Mouse (Mus musculus) kidney, adult 2 months (tissue): ENCODE data around the gene Nsfl1c. TPM values are rescaled to one million over a fixed set of nuclear protein-coding genes. Genes with fewer than 3 reads are reported as not detected.

Experiments
- DNase-seq: peaks from one replicate; pipeline ENCODE4 v3.0.0; 2021
- H3K27ac ChIP-seq: fragments of 200-500 bp; 2 replicates; pipeline ENCODE4 v1.5.1; 2012; ENCODE audit warnings: low read depth, low read length, control low read depth, inconsistent platforms; ENCODE audit not compliant: insufficient read depth
- H3K27me3 ChIP-seq: fragments of 200-500 bp; replicated peaks from 2 replicates; pipeline ENCODE4 v1.6.1; 2012; ENCODE audit warnings: mild to moderate bottlenecking, moderate library complexity, low read length, inconsistent platforms; ENCODE audit not compliant: control insufficient read depth, insufficient read depth
- H3K36me3 ChIP-seq: fragments of 200-500 bp; 2 replicates; pipeline ENCODE4 v1.6.1; 2012; ENCODE audit warnings: mild to moderate bottlenecking, moderate library complexity, low read length, inconsistent platforms; ENCODE audit not compliant: control insufficient read depth, insufficient read depth
- H3K4me1 ChIP-seq: fragments of 200-500 bp; 2 replicates; pipeline ENCODE4 v1.6.1; 2011; ENCODE audit warnings: low read length; ENCODE audit not compliant: control insufficient read depth, insufficient read depth
- H3K4me3 ChIP-seq: fragments of 200-500 bp; 2 replicates; pipeline ENCODE4 v1.5.1; 2011; ENCODE audit warnings: mild to moderate bottlenecking, low read depth, low read length, control low read depth; ENCODE audit not compliant: insufficient read depth
- CTCF ChIP-seq: fragments of 200-500 bp; conservative IDR thresholded peaks from 2 replicates; pipeline ENCODE4 v1.5.1; 2011; ENCODE audit warnings: low read depth, mild to moderate bottlenecking, control low read depth, low read length, moderate library complexity, mixed read lengths; ENCODE audit not compliant: insufficient read depth, insufficient read length
- POLR2A ChIP-seq: fragments of 200-500 bp; IDR thresholded peaks from one replicate; pipeline ENCODE4 v1.6.1; 2011; ENCODE audit warnings: low read depth, low read length, control low read depth
- WGBS: fragments of 180-500 bp; shearing (Covaris S2); methylation state at CpG from one replicate; pipeline ENCODE4 v1.1.7; 2018; 5-methylcytosine and 5-hydroxymethylcytosine counted together
- polyA plus RNA-seq: library from polyadenylated mRNA; depleted of rRNA; stranded (reverse); fragments of >200 nt; gene quantifications from 2 replicates; pipeline ENCODE4 v1.2.3, GENCODE M21; 2012; rRNA removed

The Nsfl1c gene
- polyA plus RNA-seq, 1 experiment: 88.1 TPM

DNA sequence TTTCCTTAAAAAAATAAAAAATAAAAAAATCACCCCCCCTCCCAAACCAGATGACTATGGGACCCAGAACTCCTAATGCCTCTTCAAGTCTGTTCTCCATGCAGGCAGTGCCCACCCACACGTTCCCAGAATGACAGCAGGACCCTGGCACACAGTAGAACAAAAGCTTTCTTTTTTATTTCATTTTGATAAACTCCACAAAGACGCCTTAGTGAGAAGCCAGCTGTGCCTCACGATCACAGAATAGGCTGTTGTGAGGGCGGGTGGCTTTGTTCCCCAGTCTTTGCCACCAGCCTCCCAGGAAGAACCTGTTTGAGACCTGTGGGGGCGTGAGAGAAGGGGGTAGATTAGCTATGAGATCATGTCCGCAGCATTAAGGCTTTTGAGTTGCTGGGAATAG lies 50.7 kb downstream of the Nsfl1c start:
- Histone ChIP-seq H3K4me1 (peaks cover 17% of the 10 kb centered on the region), H3K4me3 (no peak overlapping the region), H3K36me3 (no peaks in the 10 kb centered on the region), H3K27me3 (no peaks in the 10 kb centered on the region), H3K27ac (no peak overlapping the region)
- no peak for DNase-seq
- 52% methylated on average over 6 of the region's 6 CpGs for WGBS
- TF ChIP-seq CTCF (no peak), POLR2A (no peak)

DNA sequence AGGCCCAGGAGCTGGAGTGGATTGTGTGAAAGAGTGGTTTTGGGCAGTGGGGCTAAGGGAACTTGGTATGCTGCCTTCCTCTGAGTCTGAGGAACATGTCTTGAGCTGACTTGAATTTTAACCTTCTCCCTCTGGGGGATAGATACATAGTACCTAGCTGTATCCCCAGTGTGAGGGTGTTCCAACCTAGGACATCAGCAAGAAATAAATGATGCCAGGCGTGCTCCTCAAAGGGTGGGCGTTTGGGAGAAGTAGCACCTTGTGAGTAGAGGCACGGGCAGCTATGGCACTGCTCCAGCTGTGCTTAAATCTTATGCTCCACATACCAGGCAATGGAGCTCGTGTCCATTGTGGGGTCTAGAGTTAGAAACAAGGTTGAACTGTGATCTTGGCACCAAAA lies 52.6 kb downstream of the Nsfl1c start:
- H3K36me3 ChIP-seq: 0 out of 2 replicates have a peak, but pooled peaks cover 1% of the 10 kb centered on the region
- H3K27ac ChIP-seq: no peak overlapping the region
- WGBS: 79% methylated on average over 4 of the region's 4 CpGs
- H3K4me3 ChIP-seq: no peak overlapping the region
- DNase-seq: no peak
- H3K27me3 ChIP-seq: no peaks in the 10 kb centered on the region
- TF ChIP-seq POLR2A (no peak), CTCF (no peak)
- H3K4me1 ChIP-seq: peaks cover 17% of the 10 kb centered on the region

DNA sequence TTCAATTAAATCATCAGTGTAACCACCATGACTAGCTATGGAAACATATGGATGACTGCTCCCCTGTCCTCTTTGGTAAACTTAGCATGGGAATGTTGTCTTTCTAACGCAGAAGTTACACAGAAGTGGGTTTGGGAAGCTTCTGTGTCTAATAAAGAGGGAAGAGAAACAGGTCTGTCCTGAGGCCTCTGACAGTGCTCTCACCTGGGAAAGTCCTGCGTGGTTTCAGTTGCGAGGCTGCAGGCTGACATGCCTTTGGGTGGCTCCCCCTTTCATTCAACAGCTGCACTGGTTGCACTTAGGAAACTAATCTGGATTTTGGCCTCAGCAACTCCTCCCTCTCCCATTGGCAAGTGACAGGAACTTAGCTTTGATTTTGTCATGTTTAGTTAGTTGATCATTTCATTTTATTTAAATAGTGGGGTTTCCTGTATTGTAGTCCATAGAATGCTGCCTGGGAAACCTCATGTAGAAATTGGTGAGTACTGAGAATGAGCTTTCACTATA lies 55.7 kb downstream of the Nsfl1c start:
- Histone ChIP-seq H3K27ac (no peak overlapping the region), H3K36me3 (peaks cover 3% of the 10 kb centered on the region), H3K27me3 (no peaks in the 10 kb centered on the region), H3K4me3 (no peak overlapping the region), H3K4me1 (peaks cover 11% of the 10 kb centered on the region; the same call in 1 of the 2 replicates)
- no peak for DNase-seq
- 76% methylated on average over 3 of the region's 3 CpGs for WGBS
- TF ChIP-seq CTCF: no peak
- no peak for TF ChIP-seq POLR2A

Other genes starting within 250 kb of the Nsfl1c start
- not detected in 2 replicates for gene 4921509C19Rik, start 18.0 kb upstream of the Nsfl1c start, polyA plus RNA-seq
- gene Fkbp1a, start 48.3 kb downstream of the Nsfl1c start, polyA plus RNA-seq: 76.7 and 97.9 TPM in 2 replicates
- 1.2 and 1.3 TPM in 2 replicates for gene Sdcbp2, start 78.4 kb downstream of the Nsfl1c start, polyA plus RNA-seq
- gene Snph, start 138.4 kb downstream of the Nsfl1c start, polyA plus RNA-seq: 0.31 TPM in 2 replicates
- gene Rad21l, start 174.4 kb downstream of the Nsfl1c start, polyA plus RNA-seq: not detected in 2 replicates
- gene Tmem74b, start 207.8 kb downstream of the Nsfl1c start, polyA plus RNA-seq: 0.35 and 0.45 TPM in 2 replicates